Mouse (Mus musculus): ENCODE results near the gene Rassf2.
A peak's percentile ranks its signal among the peaks of the same experiment; 100 is the strongest.

Gene Rassf2

GRCm38 (mm10) chr2:132034590-132035469 is 4.8 kb upstream of the Rassf2 start:
- DNase-seq (ENCODE audit: low spot score in 2 of 2): no peak

GRCm38 (mm10) chr2:132031364-132032095 is 1.5 kb upstream of the Rassf2 start:
- DNase-seq (ENCODE audit: low spot score in 2 of 2): no peak

GRCm38 (mm10) chr2:132030418-132031363 is 633 bp upstream of the Rassf2 start:
- no peak for DNase-seq (ENCODE audit: low spot score in 2 of 2)

- peak in 1 of 2 experiments; percentile 31 for DNase-seq (ENCODE audit: low spot score in 2 of 2)
Measured at GRCm38 (mm10) chr2:132028894-132029605, 1.0 kb downstream of the Rassf2 start.

GRCm38 (mm10) chr2:132028107-132028506 is 2.0 kb downstream of the Rassf2 start:
- DNase-seq (ENCODE audit: low spot score in 2 of 2): no peak

- DNase-seq (ENCODE audit: low spot score in 2 of 2): no peak
Measured at GRCm38 (mm10) chr2:132027366-132027765, 2.7 kb downstream of the Rassf2 start.

- no peak for DNase-seq (ENCODE audit: low spot score in 2 of 2)
Measured at GRCm38 (mm10) chr2:132024028-132024427, 6.0 kb downstream of the Rassf2 start.

- no peak for DNase-seq (ENCODE audit: low spot score in 2 of 2)
Measured at GRCm38 (mm10) chr2:132022621-132023020, 7.4 kb downstream of the Rassf2 start.

GRCm38 (mm10) chr2:132021616-132022015 is 8.4 kb downstream of the Rassf2 start:
- DNase-seq (ENCODE audit: low spot score in 2 of 2): no peak

- no peak for DNase-seq (ENCODE audit: low spot score in 2 of 2)
Measured at GRCm38 (mm10) chr2:132020991-132021541, 9.0 kb downstream of the Rassf2 start.

GRCm38 (mm10) chr2:132020420-132020819 is 9.6 kb downstream of the Rassf2 start:
- DNase-seq (ENCODE audit: low spot score in 2 of 2): no peak

- DNase-seq (ENCODE audit: low spot score in 2 of 2): no peak
Measured at GRCm38 (mm10) chr2:132019372-132019811, 10.7 kb downstream of the Rassf2 start.

- no peak for DNase-seq (ENCODE audit: low spot score in 2 of 2)
Measured at GRCm38 (mm10) chr2:132018156-132018555, 11.9 kb downstream of the Rassf2 start.

- DNase-seq (ENCODE audit: low spot score in 2 of 2): peak in 1 of 2 experiments; percentile 59
Measured at GRCm38 (mm10) chr2:132017611-132018010, 12.4 kb downstream of the Rassf2 start.

- DNase-seq (ENCODE audit: low spot score in 2 of 2): no peak
Measured at GRCm38 (mm10) chr2:132016034-132016433, 14.0 kb downstream of the Rassf2 start.

GRCm38 (mm10) chr2:132013152-132013551 is 16.9 kb downstream of the Rassf2 start:
- DNase-seq (ENCODE audit: low spot score in 2 of 2): no peak

- no peak for DNase-seq (ENCODE audit: low spot score in 2 of 2)
Measured at GRCm38 (mm10) chr2:132010781-132011180, 19.3 kb downstream of the Rassf2 start.

GRCm38 (mm10) chr2:132008186-132008585 is 21.9 kb downstream of the Rassf2 start:
- DNase-seq (ENCODE audit: low spot score in 2 of 2): no peak

GRCm38 (mm10) chr2:132007475-132007819 is 22.6 kb downstream of the Rassf2 start:
- DNase-seq (ENCODE audit: low spot score in 2 of 2): no peak

GRCm38 (mm10) chr2:132006561-132007474 is 23.2 kb downstream of the Rassf2 start:
- DNase-seq (ENCODE audit: low spot score in 2 of 2): peak; percentile 52 to 83

Measured in urinary bladder, postnatal 36 days (tissue).